Mouse (Mus musculus): ENCODE data around the gene Sf3a1.
A peak's percentile ranks its signal among the peaks of the same experiment; 100 is the strongest.

The Sf3a1 gene

GRCm38 (mm10) chr11:4216248-4217000 is 56.3 kb downstream of the Sf3a1 start:
- no peak for DNase-seq (ENCODE audit: low spot score)

GRCm38 (mm10) chr11:4217914-4218629 is 57.9 kb downstream of the Sf3a1 start, which contains the start of gene Castor1:
Gene Castor1 (plus strand): TSS chr11:4218225.
- peak; percentile 88 for DNase-seq (ENCODE audit: low spot score)

- DNase-seq (ENCODE audit: low spot score), result no peak
These were observed 58.5 kb downstream of the Sf3a1 start for GRCm38 (mm10) chr11:4218637-4219036.

GRCm38 (mm10) chr11:4219317-4219751 is 59.2 kb downstream of the Sf3a1 start:
- DNase-seq (ENCODE audit: low spot score), result no peak

GRCm38 (mm10) chr11:4219908-4220307 is 59.8 kb downstream of the Sf3a1 start:
- no peak for DNase-seq (ENCODE audit: low spot score)

GRCm38 (mm10) chr11:4220443-4221400 is 60.6 kb downstream of the Sf3a1 start:
- peak; percentile 77 for DNase-seq (ENCODE audit: low spot score)

GRCm38 (mm10) chr11:4222046-4222950 is 62.1 kb downstream of the Sf3a1 start:
- DNase-seq (ENCODE audit: low spot score), result no peak

GRCm38 (mm10) chr11:4223393-4224188 is 63.4 kb downstream of the Sf3a1 start:
- DNase-seq (ENCODE audit: low spot score), result no peak

GRCm38 (mm10) chr11:4224223-4224622 is 64.1 kb downstream of the Sf3a1 start:
- DNase-seq (ENCODE audit: low spot score), result no peak

- DNase-seq (ENCODE audit: low spot score), result no peak
These were observed 66.6 kb downstream of the Sf3a1 start for GRCm38 (mm10) chr11:4226569-4227325.

GRCm38 (mm10) chr11:4228463-4228862 is 68.3 kb downstream of the Sf3a1 start:
- DNase-seq (ENCODE audit: low spot score), result no peak

GRCm38 (mm10) chr11:4229841-4230240 is 69.7 kb downstream of the Sf3a1 start:
- DNase-seq (ENCODE audit: low spot score), result no peak

- no peak for DNase-seq (ENCODE audit: low spot score)
These were observed 71.3 kb downstream of the Sf3a1 start for GRCm38 (mm10) chr11:4231435-4231834.

Data from T-cell, adult 2 months (primary cell).